Mouse (Mus musculus) heart, postnatal 0 days (tissue): ENCODE measurements around the gene Dhx37. TPM values are rescaled to one million over a fixed set of nuclear protein-coding genes. Genes with fewer than 3 reads are reported as not detected.
A peak's percentile ranks its signal among the peaks of the same experiment; 100 is the strongest.

Source experiments
- ATAC-seq: fragments of 200-750 bp; cut with Nextera tagmentation; 2 replicates; pipeline ENCODE4 v1.8.0; 2017; ENCODE audit warnings: low read depth, moderate number of reproducible peaks, moderate library complexity; ENCODE audit not compliant: insufficient read depth
- DNase-seq: peaks from one replicate; pipeline ENCODE4 v3.0.0-alpha.2; 2016; ENCODE audit warnings: low spot score
- H3K27ac ChIP-seq: fragments of 300-500 bp; sonication (generic); 2 replicates; pipeline ENCODE4 v1.5.1; 2014; ENCODE audit warnings: low read depth, mild to moderate bottlenecking
- H3K27me3 ChIP-seq: fragments of 300-500 bp; sonication (generic); 2 replicates; pipeline ENCODE4 v1.6.1; 2014; ENCODE audit warnings: low read length, mixed read lengths; ENCODE audit not compliant: control insufficient read depth, insufficient read depth
- H3K36me3 ChIP-seq: fragments of 300-500 bp; sonication (generic); replicated peaks from 2 replicates; pipeline ENCODE4 v1.6.1; 2014; ENCODE audit warnings: low read length, mixed read lengths; ENCODE audit not compliant: control insufficient read depth, insufficient read depth
- H3K4me1 ChIP-seq: fragments of 300-500 bp; sonication (generic); 2 replicates; pipeline ENCODE4 v1.6.1; 2014; ENCODE audit warnings: antibody characterized with exemption; ENCODE audit not compliant: control insufficient read depth, insufficient read depth
- H3K4me2 ChIP-seq: fragments of 300-500 bp; sonication (generic); 2 replicates; pipeline ENCODE4 v1.6.1; 2014; ENCODE audit warnings: low read depth, mild to moderate bottlenecking, low read length, moderate library complexity
- H3K4me3 ChIP-seq: fragments of 300-500 bp; sonication (generic); 2 replicates; pipeline ENCODE4 v1.5.1; 2014; ENCODE audit warnings: low read depth, low read length
- H3K9ac ChIP-seq: fragments of 300-500 bp; sonication (generic); replicated peaks from 2 replicates; pipeline ENCODE4 v1.6.1; 2014; ENCODE audit warnings: low read depth, low read length, mixed read lengths
- H3K9me3 ChIP-seq: fragments of 300-500 bp; sonication (generic); replicated peaks from 2 replicates; pipeline ENCODE4 v1.6.1; 2016; ENCODE audit warnings: low read length; ENCODE audit not compliant: control insufficient read depth
- CTCF ChIP-seq: IDR thresholded peaks from 2 replicates; pipeline ENCODE4 v1.5.1; 2016; ENCODE audit warnings: antibody characterized with exemption, control low read depth, low read depth
- EP300 ChIP-seq: IDR thresholded peaks from 2 replicates; pipeline ENCODE4 v1.6.1; 2016; ENCODE audit warnings: antibody characterized with exemption, low read depth
- WGBS: fragments of 180-500 bp; shearing (Covaris S2); extraction: QIAGEN DNeasy Blood & Tissue Kit; methylation state at CpG from one replicate; pipeline ENCODE4 v1.1.7; 2014; 5-methylcytosine and 5-hydroxymethylcytosine counted together
- polyA plus RNA-seq: library from polyadenylated mRNA; unstranded; fragments of >200 nt; fragmentation: Nextera tagmentation; extraction: Ambion mirVana; gene quantifications from 2 replicates; pipeline ENCODE4 v1.2.1, GENCODE M21; 2015
- total RNA-seq: library from RNA; depleted of rRNA; stranded (reverse); fragments of >200 nt; gene quantifications from 2 replicates; pipeline ENCODE4 v1.2.3, GENCODE M21; 2014; ENCODE audit warnings: low replicate concordance

The Dhx37 gene
- total and polyA plus RNA-seq, 2 experiments from 2014 or later, result 5.9 to 6.8 TPM

DNA sequence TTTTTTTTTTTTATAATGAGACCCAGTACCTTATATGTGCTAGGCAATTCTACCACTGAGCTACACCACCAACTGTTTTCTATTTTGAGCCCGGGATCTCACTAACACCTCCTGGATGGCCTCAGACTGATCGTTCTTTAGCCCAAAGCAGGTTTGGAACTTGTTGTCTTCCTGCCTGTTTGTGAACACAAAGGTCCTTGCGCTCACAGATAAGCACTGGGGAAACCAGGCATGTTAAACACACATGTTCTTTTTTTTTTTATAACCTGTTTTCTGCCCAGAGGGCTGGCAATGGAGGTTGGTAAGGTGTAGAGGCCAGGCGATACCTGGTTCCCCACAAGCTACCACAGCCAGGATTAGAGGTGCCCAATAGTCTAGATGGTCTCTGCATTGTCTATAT, 14.7 kb upstream of the Dhx37 start:
- ATAC-seq (no peak), DNase-seq (no peak)
- 75% methylated on average over 4 of the region's 4 CpGs for WGBS
- no peak for TF ChIP-seq EP300
- no peak for TF ChIP-seq CTCF
- H3K9ac ChIP-seq, result no peak overlapping the region; the same call in 1 of the 2 replicates
- H3K27me3 ChIP-seq, result no peaks in the 10 kb centered on the region
- H3K4me1 ChIP-seq, result peaks cover 6% of the 10 kb centered on the region; the same call in 1 of the 2 replicates
- H3K4me3 ChIP-seq, result no peak overlapping the region
- H3K36me3 ChIP-seq, result peaks cover 14% of the 10 kb centered on the region; the same call in 1 of the 2 replicates
- H3K9me3 ChIP-seq, result no peaks in the 10 kb centered on the region
- H3K4me2 ChIP-seq, result no peak overlapping the region
- peak overlapping the region; percentile 48 for H3K27ac ChIP-seq

DNA sequence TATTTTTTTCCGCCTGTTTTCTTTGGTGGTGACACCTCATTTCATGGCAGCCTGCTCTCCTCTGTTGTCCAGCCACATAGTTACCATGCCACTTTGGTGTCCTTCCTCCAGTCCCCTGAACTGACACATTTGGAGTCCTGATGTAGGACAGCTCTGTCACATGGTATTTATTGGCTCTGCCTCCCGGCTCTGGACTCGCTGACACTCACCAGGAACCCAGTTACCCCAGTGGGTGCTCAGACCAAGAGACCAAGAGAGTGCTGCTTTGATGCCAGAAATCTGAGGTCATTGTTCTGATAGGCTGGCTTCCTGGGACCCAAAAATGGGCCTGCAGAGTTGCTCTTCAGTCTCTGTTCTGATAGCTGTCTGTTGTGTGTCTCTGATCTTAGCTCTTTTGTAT, 14.1 kb upstream of the Dhx37 start:
- H3K4me1 ChIP-seq, result peaks cover 6% of the 10 kb centered on the region; the same call in 1 of the 2 replicates
- no peak overlapping the region for H3K9ac ChIP-seq
- DNase-seq, result no peak
- H3K9me3 ChIP-seq, result no peaks in the 10 kb centered on the region
- peak; percentile 86 for ATAC-seq
- no peak for TF ChIP-seq EP300
- TF ChIP-seq CTCF, result no peak
- 60% methylated on average over 3 of the region's 3 CpGs for WGBS
- H3K4me3 ChIP-seq, result no peak overlapping the region
- H3K4me2 ChIP-seq, result no peak overlapping the region
- peaks cover 13% of the 10 kb centered on the region; the same call in 1 of the 2 replicates for H3K36me3 ChIP-seq
- H3K27me3 ChIP-seq, result no peaks in the 10 kb centered on the region
- peak overlapping the region; percentile 48 for H3K27ac ChIP-seq

DNA sequence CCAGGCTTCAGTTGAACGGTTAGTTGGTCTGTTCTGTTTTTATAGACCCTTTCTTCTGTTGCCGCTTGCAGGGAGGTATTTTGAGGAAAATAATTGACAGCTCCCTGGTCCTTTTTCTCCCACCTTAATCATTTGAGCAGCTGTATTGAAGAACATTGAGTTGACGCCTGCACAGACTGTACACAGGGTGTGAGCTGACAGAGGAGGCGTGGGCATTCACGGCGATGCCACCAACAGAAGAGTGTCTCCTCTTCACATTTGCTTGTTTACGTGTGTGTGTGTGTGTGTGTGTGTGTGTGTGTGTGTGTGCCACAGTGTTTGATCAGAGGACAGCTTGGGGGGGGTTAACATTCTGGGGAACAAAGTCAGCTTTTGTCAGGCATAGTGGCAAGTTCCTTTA, 12.4 kb upstream of the Dhx37 start:
- DNase-seq (no peak), ATAC-seq (no peak)
- H3K4me1 ChIP-seq, result peaks cover 6% of the 10 kb centered on the region; the same call in 1 of the 2 replicates
- no peak for TF ChIP-seq EP300
- TF ChIP-seq CTCF, result no peak
- H3K9me3 ChIP-seq, result no peaks in the 10 kb centered on the region
- no peak overlapping the region for H3K4me2 ChIP-seq
- no peaks in the 10 kb centered on the region for H3K27me3 ChIP-seq
- no peak overlapping the region for H3K27ac ChIP-seq
- no peak overlapping the region for H3K4me3 ChIP-seq
- no peak overlapping the region for H3K9ac ChIP-seq
- H3K36me3 ChIP-seq, result no peaks in the 10 kb centered on the region
- 81% methylated on average over 7 of the region's 7 CpGs for WGBS

DNA sequence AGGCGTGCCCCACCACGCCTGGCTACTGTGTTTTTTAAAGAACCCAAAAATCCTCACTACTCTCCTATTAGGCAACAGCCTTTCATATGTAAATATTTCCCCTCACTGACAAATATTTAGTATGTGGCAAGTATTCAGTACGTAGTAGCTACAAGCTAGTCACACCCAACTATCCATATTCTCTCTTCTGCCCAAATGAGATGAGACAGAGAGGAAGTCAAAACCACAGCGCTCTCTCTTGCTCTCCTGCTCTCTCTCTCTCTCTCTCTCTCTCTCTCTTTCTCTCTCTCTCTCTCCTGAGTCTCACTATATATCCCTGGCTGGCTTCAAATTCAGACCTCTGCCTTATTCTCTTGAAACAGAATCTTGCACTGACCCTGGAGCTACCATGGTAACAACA, 10.6 kb upstream of the Dhx37 start:
- 91% methylated on average over 4 of the region's 4 CpGs for WGBS

DNA sequence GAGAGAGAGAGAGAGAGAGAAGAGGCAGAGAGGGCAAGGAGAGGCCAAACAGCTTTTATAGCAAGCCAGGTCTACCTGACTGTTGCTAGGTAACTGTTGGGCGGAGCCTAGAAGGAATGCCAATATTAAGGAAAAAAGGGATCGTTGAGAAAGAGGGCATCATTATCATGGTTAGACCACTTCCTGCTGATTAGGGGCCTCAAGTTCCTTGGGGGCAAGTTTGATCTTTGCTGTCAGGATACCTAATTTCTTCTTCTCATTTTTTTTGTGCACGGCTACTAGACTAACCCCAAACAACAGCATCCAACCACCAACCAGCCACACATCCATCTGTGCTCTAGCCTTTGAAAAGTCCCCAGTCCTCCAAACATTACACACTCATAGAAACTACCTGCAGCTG, 10.0 kb upstream of the Dhx37 start:
- Histone ChIP-seq H3K4me2 (no peak overlapping the region), H3K27ac (no peak overlapping the region), H3K9ac (no peak overlapping the region), H3K4me3 (no peak overlapping the region), H3K9me3 (no peaks in the 10 kb centered on the region), H3K27me3 (no peaks in the 10 kb centered on the region), H3K4me1 (peaks cover 10% of the 10 kb centered on the region), H3K36me3 (no peaks in the 10 kb centered on the region)
- TF ChIP-seq CTCF (no peak), EP300 (no peak)
- no peak for DNase-seq
- ATAC-seq, result no peak
- WGBS, result 72% methylated on average over 3 of the region's 3 CpGs

More for the DNA sequence above, 10.6 kb upstream of the Dhx37 start:
- H3K9me3 ChIP-seq, result no peaks in the 10 kb centered on the region
- H3K27me3 ChIP-seq, result no peaks in the 10 kb centered on the region
- TF ChIP-seq EP300, result no peak
- no peak for TF ChIP-seq CTCF
- H3K36me3 ChIP-seq, result no peaks in the 10 kb centered on the region
- H3K4me3 ChIP-seq, result no peak overlapping the region
- H3K4me2 ChIP-seq, result no peak overlapping the region
- no peak overlapping the region for H3K9ac ChIP-seq
- no peak for DNase-seq
- no peak overlapping the region for H3K27ac ChIP-seq
- no peak for ATAC-seq
- H3K4me1 ChIP-seq, result peaks cover 10% of the 10 kb centered on the region

DNA sequence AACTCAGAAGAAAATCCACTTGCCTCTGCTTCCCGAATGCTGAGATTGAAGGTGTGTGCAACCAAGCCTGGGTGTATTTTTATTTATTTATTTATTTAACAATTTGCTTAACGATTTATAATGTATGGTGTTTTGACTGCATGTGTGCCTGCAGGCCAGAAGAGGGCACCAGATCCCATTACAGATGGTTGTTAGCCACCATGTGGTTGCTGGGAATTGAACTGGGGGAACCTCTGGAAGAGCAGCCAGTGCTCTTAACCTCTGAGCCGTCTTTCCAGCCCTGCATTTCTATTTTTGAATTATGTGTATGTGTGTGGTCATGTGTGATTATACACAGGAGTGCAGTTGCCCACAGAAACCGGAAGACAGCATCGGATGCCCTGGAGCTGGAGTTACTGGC, 9.4 kb upstream of the Dhx37 start:
- Histone ChIP-seq H3K27me3 (no peaks in the 10 kb centered on the region), H3K36me3 (no peaks in the 10 kb centered on the region), H3K9ac (no peak overlapping the region), H3K4me1 (peaks cover 8% of the 10 kb centered on the region), H3K4me3 (no peak overlapping the region), H3K4me2 (no peak overlapping the region), H3K9me3 (no peaks in the 10 kb centered on the region), H3K27ac (no peak overlapping the region)
- ATAC-seq, result no peak
- no peak for DNase-seq
- TF ChIP-seq CTCF (peak; percentile 31), EP300 (no peak)
- 84% methylated on average over 5 of the region's 5 CpGs for WGBS
